Mouse (Mus musculus) liver, adult 10 weeks (tissue): ENCODE results near the gene Prkg2. TPM values are rescaled to one million over a fixed set of nuclear protein-coding genes. Genes with fewer than 3 reads are reported as not detected.

ENCODE experiments used
- polyA plus RNA-seq: library from polyadenylated mRNA; stranded (reverse); fragments of 350-450 nt; fragmentation: Illumina TruSeq; extraction: RNeasy Lipid Tissue Mini Kit (QIAGEN cat#74804); gene quantifications from one replicate; pipeline ENCODE4 v1.2.3, GENCODE M21; 2014; ENCODE audit warnings: low read depth, low replicate concordance

Prkg2 gene
- polyA plus RNA-seq, result not detected

DNA sequence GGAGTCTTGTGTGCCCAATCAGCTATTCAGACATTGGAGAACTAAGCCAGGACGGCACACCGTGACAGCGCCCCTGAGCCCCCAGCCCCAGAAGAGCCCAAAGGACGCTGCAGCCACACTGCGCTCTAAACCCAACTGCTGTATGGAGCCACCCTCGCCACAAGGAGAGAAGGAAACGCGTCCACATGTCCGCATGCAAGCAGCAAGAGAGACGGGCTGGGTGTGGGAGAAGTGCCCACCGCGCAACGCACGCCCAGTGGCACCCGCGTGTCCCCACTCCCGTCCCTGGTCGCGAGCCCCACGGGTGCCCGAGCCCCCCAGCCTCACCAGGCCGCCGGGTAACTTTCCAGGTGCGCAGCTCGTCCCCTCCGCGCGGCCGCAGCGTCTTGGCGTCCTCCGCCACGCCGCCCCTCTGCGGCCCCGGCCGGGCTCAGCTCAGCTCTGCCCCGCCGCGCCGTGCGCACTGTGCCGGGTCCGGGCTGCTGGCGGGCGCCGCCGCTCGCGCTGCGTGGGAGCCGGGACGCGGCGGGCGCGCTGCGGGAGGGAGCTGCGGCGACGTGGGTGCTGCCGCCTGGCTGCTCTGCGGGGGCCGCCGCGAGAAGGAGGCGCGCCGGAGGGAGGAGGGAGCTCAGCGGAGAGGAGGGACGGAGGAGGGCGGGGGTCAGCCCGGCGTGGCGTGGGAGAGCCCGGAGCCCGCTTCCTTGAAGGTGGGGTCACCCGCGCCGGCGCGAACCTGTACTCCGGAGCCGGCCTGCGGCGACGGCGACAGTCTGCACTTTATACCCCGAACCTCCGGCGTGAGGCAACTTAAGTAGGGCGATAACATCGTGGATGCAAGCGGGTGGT lies at the start of gene Prkg2:
TSS of gene Prkg2 (minus strand) at position 756 of the 846 bp plus-strand sequence.

Other genes with a start within 250 kb of the Prkg2 start
- gene Bmp3, start 182.9 kb downstream of the Prkg2 start, polyA plus RNA-seq, result not detected